Mouse (Mus musculus) G1E (cell line): ENCODE results near the gene Flad1.

Experiments
- CTCF ChIP-seq: IDR thresholded peaks from 2 replicates; pipeline ENCODE4 v1.5.1; 2012; ENCODE audit warnings: low read depth, low read length, inconsistent platforms, mixed read lengths
- GATA1 ChIP-seq: IDR thresholded peaks from 2 replicates; pipeline ENCODE4 v1.6.1; 2012; ENCODE audit warnings: borderline replicate concordance, low read length, inconsistent platforms, mixed read lengths
- GATA2 ChIP-seq: IDR thresholded peaks from 2 replicates; pipeline ENCODE4 v1.6.1; 2012; ENCODE audit warnings: low read depth, low read length, inconsistent platforms, borderline replicate concordance

DNA sequence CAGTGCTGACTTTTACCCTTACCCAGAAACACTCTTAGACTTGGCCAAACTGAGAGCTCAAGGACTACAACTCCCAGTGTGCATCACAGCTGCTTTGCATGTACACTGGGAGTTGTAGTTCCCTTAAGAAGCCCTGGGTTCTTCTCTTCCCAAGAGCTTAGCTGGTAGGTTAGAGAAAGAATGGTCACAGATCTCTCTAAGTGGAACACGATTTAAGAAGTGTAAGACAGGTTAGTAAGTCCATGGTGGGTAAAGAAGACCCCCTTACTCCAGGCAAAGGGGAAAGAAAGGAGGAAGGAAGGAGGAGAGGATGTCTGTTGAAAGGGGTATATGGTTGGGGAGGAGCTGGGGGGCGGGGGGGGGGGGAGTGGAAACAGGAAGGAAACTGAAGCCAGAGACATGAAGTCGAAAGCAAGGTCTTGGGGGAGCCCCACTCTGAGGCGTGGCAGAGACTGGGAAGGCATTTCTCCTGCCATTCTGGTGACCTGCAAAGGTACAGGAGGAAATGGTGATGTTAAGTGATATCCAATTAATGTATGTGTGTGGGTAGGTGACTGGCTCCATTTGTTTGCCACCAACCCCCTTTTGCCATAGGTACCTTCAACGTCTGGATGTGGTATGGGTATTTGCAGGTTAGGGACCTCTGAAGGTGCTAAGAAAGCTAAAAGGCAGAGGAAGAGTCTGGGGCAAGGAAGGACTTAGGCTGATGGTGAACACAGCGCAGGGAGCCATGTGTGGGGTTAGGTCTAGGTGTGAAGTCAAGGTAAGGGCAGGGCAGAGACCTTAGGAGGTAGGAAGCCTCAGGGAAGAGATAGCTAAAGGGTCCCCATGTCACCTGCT lies 22.5 kb downstream of the Flad1 start:
- TF ChIP-seq CTCF (no peak), GATA2 (no peak), GATA1 (no peak)
